Mouse (Mus musculus) lung, embryonic 14.5 days (tissue): Measurements from ENCODE around the gene Chst8. TPM values are rescaled to one million over a fixed set of nuclear protein-coding genes. Genes with fewer than 3 reads are reported as not detected.

Source experiments
- ATAC-seq: fragments of 200-750 bp; cut with Nextera tagmentation; 2 replicates; pipeline ENCODE4 v1.8.0; 2017; ENCODE audit warnings: mild to moderate bottlenecking, moderate TSS enrichment, moderate library complexity; ENCODE audit not compliant: insufficient read depth
- DNase-seq: peaks from one replicate; pipeline ENCODE4 v3.0.0-alpha.2; 2015
- H3K27ac ChIP-seq: fragments of 300-500 bp; sonication (generic); 2 replicates; pipeline ENCODE4 v1.5.1; 2014; ENCODE audit warnings: low read depth, mild to moderate bottlenecking, moderate library complexity
- H3K27me3 ChIP-seq: fragments of 300-500 bp; sonication (generic); 2 replicates; pipeline ENCODE4 v1.6.1; 2014; ENCODE audit warnings: low read length, control low read depth; ENCODE audit not compliant: insufficient read depth
- H3K36me3 ChIP-seq: fragments of 300-500 bp; sonication (generic); 2 replicates; pipeline ENCODE4 v1.6.1; 2014; ENCODE audit warnings: control low read depth; ENCODE audit not compliant: insufficient read depth
- H3K4me1 ChIP-seq: fragments of 300-500 bp; sonication (generic); 2 replicates; pipeline ENCODE4 v1.6.1; 2014; ENCODE audit warnings: antibody characterized with exemption, control low read depth; ENCODE audit not compliant: insufficient read depth
- H3K4me2 ChIP-seq: fragments of 300-500 bp; sonication (generic); 2 replicates; pipeline ENCODE4 v1.6.1; 2014; ENCODE audit warnings: mild to moderate bottlenecking
- H3K4me3 ChIP-seq: fragments of 300-500 bp; sonication (generic); 2 replicates; pipeline ENCODE4 v1.5.1; 2014; ENCODE audit warnings: low read depth, low read length
- H3K9ac ChIP-seq: fragments of 300-500 bp; sonication (generic); 2 replicates; pipeline ENCODE4 v1.6.1; 2014
- H3K9me3 ChIP-seq: fragments of 300-500 bp; sonication (generic); 2 replicates; pipeline ENCODE4 v1.6.1; 2016; ENCODE audit warnings: low read depth, low read length, control low read depth
- CTCF ChIP-seq: IDR thresholded peaks from 2 replicates; pipeline ENCODE4 v1.5.1; 2016; ENCODE audit warnings: antibody characterized with exemption, low read depth
- WGBS: fragments of 180-500 bp; shearing (Covaris S2); extraction: QIAGEN DNeasy Blood & Tissue Kit; methylation state at CpG from one replicate; pipeline ENCODE4 v1.1.7; 2014; 5-methylcytosine and 5-hydroxymethylcytosine counted together
- polyA plus RNA-seq: library from polyadenylated mRNA; unstranded; fragments of >200 nt; fragmentation: Nextera tagmentation; extraction: Ambion mirVana; gene quantifications from 2 replicates; pipeline ENCODE4 v1.2.1, GENCODE M21; 2014

Gene Chst8
- polyA plus RNA-seq, 1 experiment from 2014 or later, result 3.6 TPM

DNA sequence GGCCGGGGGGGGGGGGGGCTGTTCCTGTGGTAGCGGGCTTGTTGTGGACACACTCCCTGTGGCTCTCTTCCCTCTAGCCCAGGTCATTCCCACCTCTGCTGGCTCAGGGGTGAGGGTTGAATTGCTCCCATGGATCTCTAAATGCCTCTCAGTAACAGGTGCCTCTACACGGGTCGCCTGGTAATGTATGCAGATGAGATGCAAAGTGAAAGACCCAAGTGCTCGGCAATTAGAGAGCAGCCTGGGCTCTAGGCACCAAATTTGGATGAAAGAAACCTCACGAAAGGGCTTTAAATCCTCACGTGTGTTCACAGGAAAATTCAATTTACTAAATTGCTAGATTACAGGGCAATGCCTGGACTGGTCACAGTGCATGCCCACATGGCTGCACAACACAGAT is 126.7 kb downstream of the Chst8 start:
- no peak for DNase-seq
- Histone ChIP-seq H3K9me3 (no peaks in the 10 kb centered on the region), H3K4me2 (no peak overlapping the region), H3K9ac (no peak overlapping the region), H3K27me3 (peaks cover 35% of the 10 kb centered on the region), H3K27ac (no peak overlapping the region), H3K4me3 (no peak overlapping the region), H3K4me1 (no peaks in the 10 kb centered on the region), H3K36me3 (no peaks in the 10 kb centered on the region)
- WGBS, result 39% methylated on average over 7 of the region's 7 CpGs
- ATAC-seq, result no peak
- no peak for TF ChIP-seq CTCF

DNA sequence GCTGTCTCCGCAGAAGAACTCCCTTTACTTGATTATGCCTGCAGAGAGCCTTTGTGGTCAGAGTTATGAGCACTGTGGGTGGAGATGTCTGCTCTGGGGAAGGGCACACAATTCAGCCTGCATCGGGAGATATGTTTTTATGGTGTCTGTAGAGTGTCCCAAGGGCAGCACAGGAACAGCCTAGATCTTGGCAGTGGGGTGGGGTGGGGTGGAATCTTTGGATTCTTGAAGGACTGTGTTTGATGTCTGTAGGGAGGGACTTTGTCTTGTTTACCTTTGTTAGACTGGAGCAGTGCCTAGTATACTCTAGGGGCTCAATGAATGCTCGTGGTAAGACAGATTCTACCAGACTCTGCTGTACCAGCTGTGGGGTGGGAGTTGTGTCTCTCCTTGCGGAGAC is 127.3 kb downstream of the Chst8 start:
- peaks cover 38% of the 10 kb centered on the region for H3K27me3 ChIP-seq
- H3K4me1 ChIP-seq, result no peaks in the 10 kb centered on the region
- 61% methylated on average over 4 of the region's 4 CpGs for WGBS
- no peak overlapping the region for H3K4me2 ChIP-seq
- DNase-seq (no peak), ATAC-seq (no peak)
- H3K36me3 ChIP-seq, result no peaks in the 10 kb centered on the region
- H3K9ac ChIP-seq, result no peak overlapping the region
- H3K4me3 ChIP-seq, result no peak overlapping the region
- TF ChIP-seq CTCF, result no peak
- H3K27ac ChIP-seq, result no peak overlapping the region
- no peaks in the 10 kb centered on the region for H3K9me3 ChIP-seq

DNA sequence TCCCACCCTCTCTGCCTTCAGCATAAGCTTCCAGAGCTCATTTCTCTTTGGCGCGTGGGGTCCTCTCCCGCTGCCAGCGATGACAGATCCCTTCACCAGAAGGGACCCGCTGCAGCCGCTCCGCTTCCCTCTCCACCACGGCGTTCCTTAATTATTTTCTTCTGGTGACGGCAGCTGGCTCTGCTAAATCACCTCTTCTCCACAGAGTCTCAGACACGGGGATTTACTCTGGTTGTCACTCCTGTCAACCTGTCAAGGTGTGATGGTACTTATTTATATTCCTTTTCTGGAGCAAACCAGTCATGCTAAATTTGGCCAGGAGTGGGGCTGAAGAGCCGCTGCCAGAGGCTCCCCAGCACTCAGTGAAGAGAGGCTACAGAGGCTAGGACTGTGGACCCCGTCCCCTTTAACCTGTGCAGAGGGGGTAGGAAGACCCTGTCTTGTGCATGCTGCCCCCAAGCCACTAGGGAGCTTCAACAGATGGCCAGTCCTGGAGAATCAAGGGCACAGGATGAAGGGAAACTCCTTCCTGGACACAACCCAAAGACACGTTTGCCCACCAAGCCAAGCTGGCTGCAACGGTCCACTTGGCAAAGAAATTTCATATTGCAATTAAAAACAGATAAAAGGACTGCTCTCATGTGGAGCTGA is 131.6 kb downstream of the Chst8 start:
- Histone ChIP-seq H3K27ac (no peak overlapping the region), H3K27me3 (peaks cover 26% of the 10 kb centered on the region), H3K4me1 (no peaks in the 10 kb centered on the region), H3K9ac (no peak overlapping the region), H3K9me3 (no peaks in the 10 kb centered on the region), H3K36me3 (no peaks in the 10 kb centered on the region), H3K4me2 (no peak overlapping the region), H3K4me3 (no peak overlapping the region)
- TF ChIP-seq CTCF, result peak; percentile 22; the same call in 1 of the 2 replicates
- WGBS, result 28% methylated on average over 15 of the region's 15 CpGs
- DNase-seq, result no peak
- no peak for ATAC-seq

DNA sequence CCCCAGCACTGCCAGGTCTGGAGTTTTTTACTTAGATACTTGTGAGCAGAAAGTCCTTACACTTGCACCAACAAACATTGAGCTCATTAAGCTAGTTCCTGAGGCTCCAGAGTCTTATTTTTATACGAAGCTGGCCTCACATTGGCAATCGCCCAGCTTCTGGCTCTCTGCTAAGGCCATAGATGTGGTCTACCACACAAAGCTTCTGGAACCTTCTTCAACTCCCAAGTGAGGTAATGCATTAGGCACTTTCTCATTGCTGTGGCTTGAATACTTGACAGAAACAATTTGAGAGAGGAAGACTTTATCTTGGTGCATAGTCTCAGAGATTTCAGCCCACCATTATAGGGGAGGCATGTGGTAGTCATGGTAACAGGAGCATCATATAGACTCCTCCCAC is 132.6 kb downstream of the Chst8 start:
- DNase-seq, result no peak
- no peaks in the 10 kb centered on the region for H3K36me3 ChIP-seq
- H3K9me3 ChIP-seq, result no peaks in the 10 kb centered on the region
- no peak overlapping the region for H3K4me3 ChIP-seq
- no peak overlapping the region for H3K4me2 ChIP-seq
- H3K4me1 ChIP-seq, result no peaks in the 10 kb centered on the region
- TF ChIP-seq CTCF, result no peak
- WGBS, result 60% methylated on average over 2 of the region's 2 CpGs
- H3K27ac ChIP-seq, result no peak overlapping the region
- H3K9ac ChIP-seq, result no peak overlapping the region
- H3K27me3 ChIP-seq, result peaks cover 26% of the 10 kb centered on the region
- no peak for ATAC-seq

- H3K4me2 ChIP-seq, result peak overlapping the region; percentile 29; the same call in 1 of the 2 replicates
- H3K4me1 ChIP-seq, result no peaks in the 10 kb centered on the region
- WGBS, result 6% methylated on average over 33 of the region's 33 CpGs
- no peak overlapping the region for H3K9ac ChIP-seq
- peak overlapping the region; percentile 6; the same call in 1 of the 2 replicates for H3K4me3 ChIP-seq
- TF ChIP-seq CTCF, result peak; percentile 95
- no peak overlapping the region for H3K27ac ChIP-seq
- no peaks in the 10 kb centered on the region for H3K9me3 ChIP-seq
- no peaks in the 10 kb centered on the region for H3K36me3 ChIP-seq
- ATAC-seq, result peak; percentile 75
- peaks cover 35% of the 10 kb centered on the region for H3K27me3 ChIP-seq
- peak; percentile 94 for DNase-seq
Measured at GRCm38 (mm10) chr7:34675831-34676514, 136.5 kb downstream of the Chst8 start.

DNA sequence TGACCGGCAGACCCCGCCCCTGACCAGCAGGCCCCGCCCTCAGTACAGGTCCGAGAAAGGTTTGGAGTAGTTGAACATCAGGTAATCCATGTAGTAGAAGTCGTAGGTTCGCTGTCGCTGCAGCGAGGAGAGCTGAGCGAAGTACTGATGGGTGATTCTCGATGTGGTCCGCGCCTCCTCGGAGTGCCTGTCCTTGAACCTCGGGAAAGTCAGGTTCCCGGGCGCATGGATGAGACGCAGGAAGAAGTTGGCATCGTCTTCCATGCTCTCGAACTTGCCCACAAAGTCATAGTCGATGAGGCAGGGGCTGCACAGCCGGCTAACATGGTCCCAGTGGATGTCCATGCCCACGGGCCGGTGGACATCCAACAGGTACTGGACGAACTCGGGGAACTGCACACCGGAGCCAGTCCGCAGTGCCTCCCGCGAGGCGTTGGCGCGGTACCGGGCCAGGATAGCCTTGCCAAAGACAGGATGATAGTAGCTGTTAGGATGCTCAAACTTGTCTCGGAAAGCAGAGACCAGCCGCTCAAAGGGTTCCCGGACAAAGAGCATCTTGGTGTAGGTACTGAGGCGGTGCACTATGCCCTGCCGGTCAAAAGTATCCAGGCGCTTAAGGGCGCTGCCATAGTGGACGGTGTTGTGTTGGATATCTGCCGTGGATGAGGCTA is 137.3 kb downstream of the Chst8 start:
- Histone ChIP-seq H3K9me3 (no peaks in the 10 kb centered on the region), H3K4me3 (peak overlapping the region; percentile 6; the same call in 1 of the 2 replicates), H3K27ac (no peak overlapping the region), H3K36me3 (no peaks in the 10 kb centered on the region), H3K4me2 (peak overlapping the region; percentile 29; the same call in 1 of the 2 replicates), H3K27me3 (peaks cover 31% of the 10 kb centered on the region), H3K9ac (no peak overlapping the region), H3K4me1 (no peaks in the 10 kb centered on the region)
- no peak for TF ChIP-seq CTCF
- 14% methylated on average over 42 of the region's 42 CpGs for WGBS
- ATAC-seq (no peak), DNase-seq (no peak)

GRCm38 (mm10) chr7:34672916-34673315 is 139.6 kb downstream of the Chst8 start:
- H3K27ac ChIP-seq, result no peak overlapping the region
- ATAC-seq (no peak), DNase-seq (no peak)
- H3K4me1 ChIP-seq, result no peaks in the 10 kb centered on the region
- H3K4me2 ChIP-seq, result no peak overlapping the region
- no peak for TF ChIP-seq CTCF
- WGBS, result 85% methylated on average over 4 of the region's 4 CpGs
- H3K36me3 ChIP-seq, result no peaks in the 10 kb centered on the region
- H3K4me3 ChIP-seq, result no peak overlapping the region
- no peaks in the 10 kb centered on the region for H3K9me3 ChIP-seq
- H3K27me3 ChIP-seq, result peaks cover 31% of the 10 kb centered on the region
- H3K9ac ChIP-seq, result no peak overlapping the region
